In the genomic region with DNA sequence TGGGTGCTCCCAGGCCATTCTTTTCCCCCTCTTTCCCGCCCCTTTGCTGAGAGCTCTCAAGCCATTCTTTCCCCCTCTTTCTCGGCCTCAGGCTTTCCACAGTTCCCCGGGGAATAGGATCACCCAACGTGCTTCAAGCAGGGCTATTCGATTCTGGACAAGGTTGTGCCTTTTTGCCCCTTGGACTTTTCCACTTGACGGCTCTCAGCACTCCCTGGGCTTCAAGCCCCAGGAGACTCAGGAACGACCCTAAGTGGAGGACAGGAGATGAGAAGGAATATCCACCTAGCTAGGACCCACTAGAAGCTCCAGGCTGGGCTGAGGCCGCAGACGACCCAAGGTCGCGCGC, we compare ENCODE assay signal across 8 mouse cellular contexts. TPM values are rescaled to one million over a fixed set of nuclear protein-coding genes. Genes with fewer than 3 reads are reported as not detected.
DNase-seq lines count a peak whose midpoint lies in the region; ATAC-seq and TF ChIP-seq lines count a peak whose summit lies in the region.

No protein-coding gene starts in this region.

- no peaks in the 10 kb centered on the region for H3K27me3 ChIP-seq in heart, postnatal 0 days (ENCODE audit: control insufficient read depth, insufficient read depth, low read length)
- no peaks in the 10 kb centered on the region for H3K27me3 ChIP-seq in forebrain, embryonic 15.5 days
- H3K27me3 ChIP-seq in liver, embryonic 14.5 days (ENCODE audit: control insufficient read depth, insufficient read depth, low read length), result no peaks in the 10 kb centered on the region

- no peaks in the 10 kb centered on the region for H3K9me3 ChIP-seq in heart, postnatal 0 days (replicated peaks; ENCODE audit: control insufficient read depth, low read length)
- no peaks in the 10 kb centered on the region for H3K9me3 ChIP-seq in forebrain, embryonic 15.5 days
- no peaks in the 10 kb centered on the region for H3K9me3 ChIP-seq in liver, embryonic 14.5 days (ENCODE audit: control insufficient read depth, low read length)

- peak overlapping the region; percentile 100 for H3K27ac ChIP-seq in heart, postnatal 0 days (ENCODE audit: low read depth)
- peak overlapping the region; percentile 97 for H3K27ac ChIP-seq in forebrain, embryonic 15.5 days (replicated peaks)
- H3K27ac ChIP-seq in liver, embryonic 14.5 days, result peak overlapping the region; percentile 97

- peak overlapping the region; percentile 87 for H3K4me2 ChIP-seq in heart, postnatal 0 days (ENCODE audit: low read depth, low read length)
- H3K4me2 ChIP-seq in forebrain, embryonic 15.5 days (replicated peaks), result peak overlapping the region; percentile 75
- peak overlapping the region; percentile 87 for H3K4me2 ChIP-seq in liver, embryonic 14.5 days (ENCODE audit: low read depth)

- DNase-seq in heart, postnatal 0 days (ENCODE audit: low spot score), result peak; percentile 19
- DNase-seq in heart, postnatal 36 days, result no peak
- DNase-seq in MN1 (ENCODE audit: low spot score), result peak; percentile 61
- DNase-seq in liver, embryonic 14.5 days (ENCODE audit: low read depth in 3 of 3, low spot score in 3 of 3), result peak in 1 of 3 experiments; percentile 15
- no peak for DNase-seq in adrenal gland, postnatal 10 days
- DNase-seq in right cerebral cortex, postnatal 36 days (ENCODE audit: low spot score in 2 of 2), result no peak
- no peak for DNase-seq in layer of hippocampus, adult 9-11 months

- H3K4me1 ChIP-seq in heart, postnatal 0 days (ENCODE audit: control insufficient read depth, insufficient read depth), result peaks cover 22% of the 10 kb centered on the region
- peaks cover 34% of the 10 kb centered on the region for H3K4me1 ChIP-seq in forebrain, embryonic 15.5 days
- peaks cover 24 to 37% of the 10 kb centered on the region in 2 experiments for H3K4me1 ChIP-seq in liver, embryonic 14.5 days (replicated peaks; ENCODE audit: control insufficient read depth in 2 of 2, insufficient read depth in 2 of 2, low read length in 1 of 2)

- under 1% methylated on average over 12 of the region's 12 CpGs for WGBS in heart, postnatal 0 days
- WGBS in forebrain, embryonic 15.5 days, result under 1% methylated on average over 12 of the region's 12 CpGs
- 0% methylated on average over 12 of the region's 12 CpGs for WGBS in liver, embryonic 14.5 days (ENCODE audit: insufficient replicate concordance)

- H3K36me3 ChIP-seq in heart, postnatal 0 days (replicated peaks; ENCODE audit: control insufficient read depth, insufficient read depth, low read length), result peaks cover 29% of the 10 kb centered on the region
- peaks cover 21% of the 10 kb centered on the region for H3K36me3 ChIP-seq in forebrain, embryonic 15.5 days
- H3K36me3 ChIP-seq in liver, embryonic 14.5 days (replicated peaks; ENCODE audit: control insufficient read depth, insufficient read depth, low read depth), result peaks cover 34% of the 10 kb centered on the region

- intact Hi-C loops in heart, postnatal 36 days (cut with DNase I), result loop anchor here (10.0 kb wide), 1 partner anchor 452 kb away; a partner anchor contains a TSS

- peak overlapping the region; percentile 85 for H3K9ac ChIP-seq in heart, postnatal 0 days (replicated peaks; ENCODE audit: low read depth, low read length)
- peak overlapping the region; percentile 88 for H3K9ac ChIP-seq in forebrain, embryonic 15.5 days (replicated peaks)
- H3K9ac ChIP-seq in liver, embryonic 14.5 days (replicated peaks), result peak overlapping the region; percentile 100

- H3K4me3 ChIP-seq in heart, postnatal 0 days (ENCODE audit: low read depth, low read length), result peak overlapping the region; percentile 69
- H3K4me3 ChIP-seq in forebrain, embryonic 15.5 days, result peak overlapping the region; percentile 87
- peak overlapping the region; percentile 95 to 100 for H3K4me3 ChIP-seq in liver, embryonic 14.5 days (ENCODE audit: insufficient read depth in 1 of 2, low read depth in 2 of 2, low read length in 2 of 2)

- TF ChIP-seq EP300 in heart, postnatal 0 days (IDR thresholded peaks at IDR 0.05; ENCODE audit: low read depth), result peak; percentile 40; the same call in 1 of the 2 replicates
- TF ChIP-seq EP300 in liver, embryonic 14.5 days (IDR thresholded peaks at IDR 0.05; ENCODE audit: low read depth), result no peak

- no peak; the same call in 1 of the 2 replicates for ATAC-seq in heart, postnatal 0 days (ENCODE audit: insufficient read depth, low read depth)
- ATAC-seq in forebrain, embryonic 15.5 days (replicated peaks), result no peak
- ATAC-seq in liver, embryonic 14.5 days (ENCODE audit: insufficient read depth), result no peak

- no peak for TF ChIP-seq CTCF in heart, postnatal 0 days (IDR thresholded peaks at IDR 0.05; ENCODE audit: low read depth)
- TF ChIP-seq CTCF in liver, embryonic 14.5 days (IDR thresholded peaks at IDR 0.05; ENCODE audit: low read depth), result no peak

RNA-seq across cellular contexts. Expression of a gene that starts 0.7 kb away (rescaled TPM):
- 10.8 and 10.9 TPM in 2 replicates for total RNA-seq in heart, postnatal 0 days (2014; rRNA removed; ENCODE audit: low replicate concordance)
- 65.4 and 68.5 TPM in 2 replicates for polyA plus RNA-seq in heart, postnatal 0 days (2015; fragmentation: Nextera tagmentation; extraction: Ambion mirVana)
- 10 to 100 TPM; 65.7 to 69.5 TPM for total RNA-seq in heart, postnatal 36 days (2021)
- polyA plus RNA-seq in forebrain, embryonic 15.5 days (2015; fragmentation: Nextera tagmentation; extraction: Ambion mirVana), result 155 and 156 TPM in 2 replicates
- polyA plus RNA-seq in liver, embryonic 14.5 days (2012; rRNA removed), result 19.4 and 60.5 TPM in 2 replicates
- polyA plus RNA-seq in liver, embryonic 14.5 days (2014; fragmentation: Nextera tagmentation; extraction: Ambion mirVana), result 82.2 and 90.3 TPM in 2 replicates
- 10 to 100 TPM; 96.8 to 100.0 TPM for total RNA-seq in adrenal gland, postnatal 10 days (2021)

RNA-seq across cellular contexts. Expression of a gene that starts 1.1 kb away (rescaled TPM):
- total RNA-seq in heart, postnatal 0 days (2014; rRNA removed; ENCODE audit: low replicate concordance), result 113 and 117 TPM in 2 replicates
- 25.4 and 28.0 TPM in 2 replicates for polyA plus RNA-seq in heart, postnatal 0 days (2015; fragmentation: Nextera tagmentation; extraction: Ambion mirVana)
- total RNA-seq in heart, postnatal 36 days (2021), result 10 to 100 TPM; 41.8 to 44.2 TPM
- polyA plus RNA-seq in forebrain, embryonic 15.5 days (2015; fragmentation: Nextera tagmentation; extraction: Ambion mirVana), result 20.1 and 20.2 TPM in 2 replicates
- polyA plus RNA-seq in liver, embryonic 14.5 days (2012; rRNA removed), result 37.3 and 38.7 TPM in 2 replicates
- 58.5 and 66.0 TPM in 2 replicates for polyA plus RNA-seq in liver, embryonic 14.5 days (2014; fragmentation: Nextera tagmentation; extraction: Ambion mirVana)
- 10 to 100 TPM; 51.3 to 57.3 TPM for total RNA-seq in adrenal gland, postnatal 10 days (2021)

RNA-seq across cellular contexts. Expression of a gene that starts 43.4 kb away (rescaled TPM):
- total RNA-seq in heart, postnatal 0 days (2014; rRNA removed; ENCODE audit: low replicate concordance), result 0.23 and 2.9 TPM in 2 replicates
- polyA plus RNA-seq in heart, postnatal 0 days (2015; fragmentation: Nextera tagmentation; extraction: Ambion mirVana), result 0.81 and 0.83 TPM in 2 replicates
- 1 to 10 TPM; 1.1 to 1.5 TPM for total RNA-seq in heart, postnatal 36 days (2021)
- polyA plus RNA-seq in forebrain, embryonic 15.5 days (2015; fragmentation: Nextera tagmentation; extraction: Ambion mirVana), result 16.4 TPM in 2 replicates
- 0.04 TPM in 2 replicates for polyA plus RNA-seq in liver, embryonic 14.5 days (2012; rRNA removed)
- polyA plus RNA-seq in liver, embryonic 14.5 days (2014; fragmentation: Nextera tagmentation; extraction: Ambion mirVana), result not detected in 2 replicates
- total RNA-seq in adrenal gland, postnatal 10 days (2021), result 1 to 10 TPM; 1.1 to 3.9 TPM

RNA-seq across cellular contexts. Expression of a gene that starts 44.7 kb away (rescaled TPM):
- total RNA-seq in heart, postnatal 0 days (2014; rRNA removed; ENCODE audit: low replicate concordance), result 0.81 TPM in 1 of 2 replicates, not detected in the other
- polyA plus RNA-seq in heart, postnatal 0 days (2015; fragmentation: Nextera tagmentation; extraction: Ambion mirVana), result 0.29 and 0.37 TPM in 2 replicates
- total RNA-seq in heart, postnatal 36 days (2021), result not detected
- 0.67 and 0.79 TPM in 2 replicates for polyA plus RNA-seq in forebrain, embryonic 15.5 days (2015; fragmentation: Nextera tagmentation; extraction: Ambion mirVana)
- polyA plus RNA-seq in liver, embryonic 14.5 days (2012; rRNA removed), result 4.3 and 5.8 TPM in 2 replicates
- polyA plus RNA-seq in liver, embryonic 14.5 days (2014; fragmentation: Nextera tagmentation; extraction: Ambion mirVana), result 5.2 and 6.6 TPM in 2 replicates
- total RNA-seq in adrenal gland, postnatal 10 days (2021), result under 1 TPM; 0.48 to 0.88 TPM

Comparison
In these comparisons a context has a peak if more than half of its experiments do, and no peak if none do; other contexts are left out.
1. DNase-seq: peak in heart, postnatal 0 days (single experiment) and MN1 (single experiment); none in heart, postnatal 36 days (0 of 2), adrenal gland, postnatal 10 days (single experiment), right cerebral cortex, postnatal 36 days (0 of 2) and layer of hippocampus, adult 9-11 months (single experiment).
2. Peak in every context shown above with its lines, with median percentiles within 50 percentile points of each other: H3K27ac ChIP-seq, H3K4me2 ChIP-seq, H3K4me3 ChIP-seq and H3K9ac ChIP-seq.